Mouse (Mus musculus) embryo, embryonic 11.5 days (tissue): Measurements from ENCODE around the gene Qrich2.
"Not testable (repeated sequence)": the region's sequence is repeated elsewhere in the genome, so short reads cannot be mapped to it uniquely, and the experiment has no call there.

Experiments used
- DNase-seq: peaks from one replicate; pipeline ENCODE4 v3.0.0-alpha.2; 2012; ENCODE audit warnings: low read depth, low spot score

Gene Qrich2

DNA sequence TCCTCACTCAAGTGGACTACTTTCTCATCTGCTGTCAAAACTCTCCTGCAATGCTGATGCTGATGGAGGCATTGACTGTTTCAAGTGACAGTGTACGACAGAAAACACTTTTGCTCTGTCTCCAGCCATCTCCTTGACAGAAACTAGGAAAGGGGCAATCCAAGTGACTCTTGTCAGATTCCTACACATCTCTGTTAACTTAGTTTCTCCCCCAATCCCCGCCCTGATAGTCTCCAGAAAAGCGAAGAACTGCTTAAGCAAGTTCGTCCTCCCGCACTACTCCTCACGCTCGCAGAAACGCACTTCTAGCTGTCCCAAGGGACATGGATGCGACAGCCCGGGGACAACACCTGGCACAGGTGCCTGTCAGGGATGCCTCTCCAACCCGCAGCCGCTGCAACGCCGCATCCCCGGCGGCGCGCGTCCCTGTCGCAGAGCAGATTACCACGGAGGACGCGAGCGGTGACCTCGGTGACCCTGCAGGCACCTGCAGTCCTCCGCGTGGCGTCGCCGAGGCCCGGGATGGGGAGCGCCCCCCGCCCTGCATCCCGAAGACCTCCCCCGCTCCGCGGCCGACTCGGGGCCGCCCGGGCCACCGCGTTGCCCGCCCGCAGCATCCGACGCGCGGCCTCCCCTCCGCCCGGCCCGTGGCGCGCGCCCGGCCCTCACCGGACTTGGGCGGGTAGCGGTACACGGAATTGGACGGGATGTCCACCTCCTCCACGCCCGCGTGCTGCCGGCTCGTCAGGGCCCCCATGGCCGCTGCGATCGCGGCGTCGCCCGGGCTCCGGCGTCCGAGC is 53.8 kb downstream of the Qrich2 start:
- no peak for DNase-seq

DNA sequence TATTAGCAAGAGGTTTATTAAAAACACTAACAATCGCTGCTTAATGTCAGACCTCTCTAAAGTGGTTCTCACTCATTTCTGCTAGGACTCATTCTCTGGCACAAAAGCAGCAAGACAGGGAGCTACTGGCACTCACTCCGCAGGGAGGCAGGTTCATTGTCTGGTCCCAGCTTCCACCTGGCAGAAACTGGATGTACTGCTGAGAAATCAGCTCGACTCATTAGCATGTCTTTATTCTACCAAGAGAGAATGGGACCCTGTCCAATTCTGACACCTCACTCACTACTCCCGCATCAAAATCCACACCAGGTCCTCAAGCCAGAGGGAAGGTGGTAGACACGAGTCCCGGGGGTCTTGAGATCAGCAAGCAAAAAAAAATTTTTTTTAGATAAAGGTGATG is 54.5 kb downstream of the Qrich2 start:
- no peak for DNase-seq

DNA sequence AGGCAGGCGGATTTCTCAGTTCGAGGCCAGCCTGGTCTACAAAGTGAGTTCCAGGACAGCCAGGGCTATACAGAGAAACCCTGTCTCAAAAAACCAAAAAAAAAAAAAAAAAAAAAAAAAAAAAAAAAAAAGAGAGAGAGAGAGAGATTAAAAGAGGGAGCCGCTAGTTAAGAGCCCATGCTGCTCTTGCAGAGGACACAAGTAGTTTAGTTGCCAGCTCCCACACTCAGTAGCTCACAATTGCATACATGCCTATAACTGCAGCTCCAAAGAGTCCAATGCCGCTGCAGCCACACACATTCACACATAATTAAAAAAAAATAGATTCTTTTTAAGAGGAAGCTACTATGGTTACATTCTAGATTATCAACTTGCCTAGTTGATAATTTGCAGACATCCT is 55.6 kb downstream of the Qrich2 start:
- not testable (repeated sequence) for DNase-seq

DNA sequence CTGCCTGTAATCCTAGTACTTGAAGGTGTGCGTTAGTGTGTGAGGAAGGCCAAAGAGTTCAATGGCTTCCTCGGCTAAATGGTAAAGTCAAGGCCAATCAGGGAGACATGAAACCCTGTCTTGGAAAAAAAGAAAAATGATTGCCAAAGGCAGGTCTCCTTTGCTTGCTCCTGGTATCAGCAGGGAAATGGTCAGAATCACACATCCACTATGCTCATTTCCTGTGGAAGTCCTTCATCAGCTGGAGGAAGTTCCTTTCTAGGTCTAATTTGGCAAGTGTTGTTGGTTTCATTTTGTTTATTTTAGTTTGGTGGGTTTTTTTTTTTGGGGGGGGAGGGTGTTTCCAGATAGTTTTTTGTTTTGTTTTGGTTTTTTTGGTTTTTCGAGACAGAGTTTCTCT is 57.0 kb downstream of the Qrich2 start:
- no peak for DNase-seq

DNA sequence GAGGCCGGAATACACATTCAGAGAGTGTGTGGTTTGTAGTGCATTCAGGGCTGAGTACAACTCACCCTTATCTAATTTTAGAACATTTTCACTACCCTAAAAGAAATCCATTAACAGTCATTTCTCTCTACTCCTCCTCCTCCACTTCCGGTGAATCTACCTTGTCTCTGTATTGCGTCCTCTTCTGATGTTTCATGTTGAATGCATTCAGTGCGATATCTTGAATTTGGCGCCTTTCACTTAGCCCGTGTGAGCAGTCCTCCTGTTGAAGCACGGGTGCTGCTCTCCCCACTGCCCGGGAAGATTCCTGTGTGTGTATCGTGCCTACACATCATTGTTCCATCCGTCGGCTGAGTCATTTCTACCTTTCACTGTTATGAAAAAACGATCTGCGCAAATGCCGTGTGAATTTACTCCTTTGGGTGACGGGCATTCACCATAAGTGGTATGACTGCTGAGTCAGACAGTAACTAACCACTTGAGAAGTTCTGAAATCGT is 59.8 kb downstream of the Qrich2 start:
- no peak for DNase-seq

DNA sequence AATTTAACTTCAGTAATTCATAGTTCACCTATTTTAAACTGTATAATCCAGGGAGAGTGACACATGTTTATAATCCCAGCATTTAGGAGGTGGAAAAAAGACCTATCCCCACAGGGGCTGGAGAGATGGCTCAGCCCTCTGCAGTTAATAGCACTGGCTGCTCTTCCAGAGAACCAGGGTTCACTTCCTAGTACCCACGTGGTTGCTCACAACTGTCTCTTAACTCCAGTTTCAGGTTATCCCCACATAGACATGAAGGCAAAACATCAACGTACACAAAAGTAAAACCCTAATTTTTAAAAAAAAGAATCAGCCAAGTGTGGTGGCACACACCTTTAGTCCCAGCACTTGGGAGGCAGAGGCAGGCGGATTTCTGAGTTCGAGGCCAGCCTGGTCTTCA is 60.4 kb downstream of the Qrich2 start:
- no peak for DNase-seq

DNA sequence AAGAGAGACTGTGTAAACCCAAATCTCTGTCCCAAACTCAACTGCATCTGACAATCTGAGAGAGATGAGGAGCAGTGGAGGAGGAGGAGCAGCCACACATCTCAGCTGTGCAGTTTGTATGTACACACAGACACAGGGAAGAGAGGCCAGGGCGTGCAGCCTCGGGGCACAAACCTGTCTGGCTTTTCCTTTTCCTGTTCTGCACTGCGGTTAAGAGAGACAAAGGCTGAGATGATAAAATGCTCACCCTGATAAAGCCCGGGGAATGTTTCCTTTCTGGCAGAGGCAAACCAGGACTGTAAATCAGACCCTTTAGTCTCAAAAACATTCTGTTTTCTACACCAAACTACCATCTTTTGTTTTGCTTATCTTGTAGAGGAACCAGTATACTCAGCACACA is 65.5 kb downstream of the Qrich2 start:
- no peak for DNase-seq

DNA sequence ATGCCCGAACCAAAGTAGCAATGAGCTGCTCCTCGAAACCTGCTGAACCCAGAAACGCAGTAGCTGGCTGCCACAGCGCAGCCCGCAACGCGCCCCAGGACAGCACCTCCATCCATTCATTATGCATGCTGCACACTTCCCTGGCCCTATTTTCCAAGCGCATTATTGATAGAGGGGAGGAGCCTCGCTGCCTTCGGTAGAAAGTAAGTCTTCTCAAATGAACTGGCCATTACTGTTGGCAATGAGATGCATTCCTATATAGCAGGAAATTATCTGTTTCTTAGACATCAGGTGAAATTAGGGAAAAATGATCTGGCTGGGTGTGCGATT is 67.7 kb downstream of the Qrich2 start:
- DNase-seq = no peak

DNA sequence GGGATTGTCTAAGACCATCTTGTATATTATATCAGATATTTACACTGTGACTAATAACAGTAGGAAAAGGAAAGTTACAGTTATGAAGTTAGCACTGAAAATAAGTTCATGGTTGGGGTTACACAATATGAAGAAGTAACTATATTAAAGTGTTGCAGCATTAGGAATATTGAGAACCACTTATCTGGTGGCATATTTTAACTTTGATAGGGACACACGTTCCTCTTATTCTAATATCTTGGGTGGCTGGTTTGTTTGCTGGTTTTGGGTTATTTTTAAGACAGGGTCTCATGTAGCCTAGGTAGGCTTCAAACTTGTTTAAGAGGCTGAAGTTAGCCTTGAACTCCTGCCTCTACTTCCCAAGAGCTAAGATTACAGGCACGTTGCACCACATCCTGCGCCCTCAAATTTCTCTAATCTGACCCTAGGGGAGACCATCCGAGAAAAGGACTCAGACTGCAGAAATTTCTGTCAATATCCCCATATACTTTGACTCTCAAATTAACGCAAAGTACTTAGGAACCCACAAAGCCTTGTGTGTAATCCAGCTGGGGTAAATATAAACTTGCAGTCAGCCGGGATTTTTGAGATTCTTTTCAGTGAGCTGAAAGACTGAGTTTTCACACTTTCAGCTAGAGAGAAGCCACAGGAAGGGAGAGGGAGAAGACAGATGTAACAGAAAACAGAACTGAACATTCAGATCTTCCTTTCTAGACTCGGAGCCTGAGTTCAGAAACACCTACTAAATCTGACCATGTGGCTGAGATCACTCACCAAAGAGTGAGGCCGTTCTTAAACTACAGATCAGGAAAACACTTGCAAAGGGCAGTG is 68.3 kb downstream of the Qrich2 start:
- DNase-seq = no peak

DNA sequence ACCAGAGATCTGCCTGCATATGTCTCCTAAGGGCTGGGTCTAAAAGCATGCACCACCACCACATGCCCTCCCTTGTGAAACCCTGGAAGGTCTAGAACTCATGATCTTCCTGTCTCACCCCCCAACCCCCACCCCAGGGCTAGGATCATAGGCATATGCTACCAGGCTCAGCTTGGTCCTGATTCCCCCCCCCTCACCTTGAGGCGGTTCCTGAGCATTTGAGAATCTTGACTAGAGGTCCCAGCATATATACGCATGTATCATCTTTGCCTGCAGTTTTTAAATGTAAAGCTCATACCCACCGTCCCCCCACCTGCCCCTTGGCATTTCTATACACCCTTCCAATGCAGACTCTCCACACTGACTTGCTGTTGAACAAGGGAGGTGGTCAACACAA is 69.1 kb downstream of the Qrich2 start:
- no peak for DNase-seq

DNA sequence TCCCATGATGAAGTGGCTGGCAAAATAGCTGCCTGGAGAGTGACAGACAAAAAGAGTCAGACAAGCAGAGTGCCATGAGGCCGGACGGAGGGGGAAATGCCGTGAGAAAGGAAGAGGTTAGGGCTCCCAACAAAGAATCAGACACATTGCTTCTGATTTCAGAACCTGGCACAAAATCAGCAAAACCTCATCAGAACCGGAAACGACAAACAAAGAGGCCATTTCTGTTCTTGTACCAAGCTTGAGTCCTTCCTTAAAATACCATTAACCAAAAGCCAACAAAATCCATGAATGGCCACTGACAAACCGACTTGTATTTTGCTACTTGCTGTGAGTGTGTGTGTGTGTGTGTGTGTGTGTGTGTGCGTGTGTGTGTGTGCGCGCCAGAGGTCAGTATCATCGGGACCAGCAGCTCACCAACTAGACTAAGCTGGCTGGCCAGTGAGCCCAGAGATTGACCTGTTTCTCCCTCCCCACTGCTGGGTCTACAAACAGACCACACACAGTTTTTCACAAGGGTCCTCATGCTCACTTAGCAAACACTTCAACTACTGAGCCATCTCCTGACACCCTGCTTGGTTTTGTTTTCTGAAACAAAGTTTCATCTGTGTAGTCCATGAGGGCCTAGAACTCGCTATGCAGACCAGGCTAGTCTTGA is 69.6 kb downstream of the Qrich2 start:
- no peak for DNase-seq

DNA sequence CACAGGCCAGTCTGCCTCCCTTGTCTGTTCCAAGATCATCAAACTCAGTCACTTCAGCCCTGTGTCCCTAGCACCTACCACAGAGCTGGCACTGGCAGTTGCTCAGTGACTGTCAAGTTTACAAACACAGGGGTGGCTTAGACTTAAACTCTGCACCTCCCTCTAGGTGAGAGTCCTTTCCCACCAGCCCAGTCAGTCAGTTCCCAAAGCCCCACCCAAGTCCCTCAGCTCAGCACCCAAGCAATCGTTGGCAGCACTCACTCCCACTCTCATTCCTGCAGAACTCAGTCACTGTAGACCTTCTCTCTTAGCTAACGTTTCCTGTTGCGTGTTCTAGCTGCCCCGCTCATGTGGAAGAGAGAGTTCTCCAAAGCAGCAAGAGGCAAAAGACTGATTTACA is 71.3 kb downstream of the Qrich2 start:
- no peak for DNase-seq
